Mouse (Mus musculus) ES-E14 (cell line): ENCODE data around the gene E130311K13Rik. TPM values are rescaled to one million over a fixed set of nuclear protein-coding genes. Genes with fewer than 3 reads are reported as not detected.
A peak's percentile ranks its signal among the peaks of the same experiment; 100 is the strongest.

Source experiments
- DNase-seq: peaks from one replicate; pipeline ENCODE4 v3.0.0-alpha.2; 2013; ENCODE audit warnings: low read depth, low spot score
- H3K27ac ChIP-seq: 2 replicates; pipeline ENCODE4 v1.5.1; 2012; ENCODE audit warnings: low read depth, mild to moderate bottlenecking, low read length, moderate library complexity, mixed read lengths; ENCODE audit not compliant: poor library complexity, insufficient read depth, severe bottlenecking
- H3K36me3 ChIP-seq: 2 replicates; pipeline ENCODE4 v1.6.1; 2012; ENCODE audit warnings: mild to moderate bottlenecking, low read length, moderate library complexity, mixed read lengths; ENCODE audit not compliant: control insufficient read depth, poor library complexity, insufficient read depth, severe bottlenecking
- H3K4me1 ChIP-seq, 2 experiments: fragments of 150-350 bp in 1 of 2; sonication (generic) in 1 of 2; 2 replicates each; pipeline ENCODE4 v1.6.1; 2012; ENCODE audit warnings: low read length in 2 of 2, mild to moderate bottlenecking in 1 of 2, mixed read lengths in 1 of 2; ENCODE audit not compliant: control insufficient read depth in 2 of 2, insufficient read depth in 2 of 2, poor library complexity in 1 of 2
- H3K4me3 ChIP-seq, 2 experiments: fragments of 150-350 bp in 1 of 2; sonication (generic) in 1 of 2; 2 replicates each; pipeline ENCODE4 v1.5.1; 2012; ENCODE audit warnings: low read length in 2 of 2, low read depth in 1 of 2, mild to moderate bottlenecking in 1 of 2, mixed read lengths in 1 of 2; ENCODE audit not compliant: insufficient read depth in 1 of 2, poor library complexity in 1 of 2, severe bottlenecking in 1 of 2
- H3K9ac ChIP-seq: 2 replicates; pipeline ENCODE4 v1.6.1; 2012; ENCODE audit warnings: low read depth, mild to moderate bottlenecking, low read length, mixed read lengths; ENCODE audit not compliant: poor library complexity, insufficient read depth, severe bottlenecking
- H3K9me3 ChIP-seq: fragments of 150-350 bp; sonication (generic); 2 replicates; pipeline ENCODE4 v1.6.1; 2012; ENCODE audit warnings: low read depth, mild to moderate bottlenecking, low read length; ENCODE audit not compliant: control insufficient read depth, insufficient read depth
- CHD2 ChIP-seq: IDR thresholded peaks from 2 replicates; pipeline ENCODE4 v1.6.1; 2014; ENCODE audit warnings: mild to moderate bottlenecking, low read depth, low read length, inconsistent platforms
- HCFC1 ChIP-seq: IDR thresholded peaks from 2 replicates; pipeline ENCODE4 v1.6.1; 2012; ENCODE audit warnings: low read length, inconsistent platforms, borderline replicate concordance; ENCODE audit not compliant: insufficient read depth
- MAFK ChIP-seq: IDR thresholded peaks from 2 replicates; pipeline ENCODE4 v1.6.1; 2014; ENCODE audit warnings: mild to moderate bottlenecking, low read depth, low read length, inconsistent platforms; ENCODE audit not compliant: insufficient read depth
- ZC3H11A ChIP-seq: IDR thresholded peaks from 2 replicates; pipeline ENCODE4 v1.6.1; 2012; ENCODE audit warnings: low read depth, mild to moderate bottlenecking, inconsistent platforms, low read length, borderline replicate concordance
- ZNF384 ChIP-seq: IDR thresholded peaks from 2 replicates; pipeline ENCODE4 v1.6.1; 2012; ENCODE audit warnings: low read depth, low read length, inconsistent platforms
- in situ Hi-C, 2 experiments: fragments of 600-800 bp; cut with MboI; formaldehyde crosslinking; loops; one replicate each; pipeline ENCODE4 v1.15.1; 2025; ENCODE audit warnings: low sequenced_read_pairs in 2 of 2, inconsistent platforms in 1 of 2; ENCODE audit not compliant: unreplicated experiment in 2 of 2
- total RNA-seq: library from RNA; depleted of rRNA; stranded (reverse); fragments of 300-350 nt; gene quantifications from 2 replicates; pipeline ENCODE4 v1.2.3, GENCODE M21; 2012; rRNA removed

E130311K13Rik gene
- 3.3 and 3.4 TPM in 2 replicates for total RNA-seq

- peak within 1 kb of the TSS; percentile 96 for H3K9ac ChIP-seq
- no peaks in the 10 kb centered on the region for H3K36me3 ChIP-seq
- in situ Hi-C loops, result no loop called here
- peak; percentile 67 for DNase-seq
- no peak within 1 kb of the TSS for H3K27ac ChIP-seq
- no peaks in the 10 kb centered on the region for H3K4me1 ChIP-seq
- no peaks in the 10 kb centered on the region for H3K9me3 ChIP-seq
- no peak for TF ChIP-seq CHD2
- peak; percentile 74 for TF ChIP-seq ZNF384
- peak; percentile 26; the same call in 1 of the 2 replicates for TF ChIP-seq HCFC1
- H3K4me3 ChIP-seq, result peak within 1 kb of the TSS; percentile 72 to 77
These were observed at the start of gene E130311K13Rik for GRCm38 (mm10) chr3:63928878-63929859. Gene E130311K13Rik (minus strand): TSS chr3:63929472.

- TF ChIP-seq MAFK (no peak), ZC3H11A (no peak), HCFC1 (no peak), ZNF384 (no peak), CHD2 (no peak)
- no peaks in the 10 kb centered on the region for H3K9me3 ChIP-seq
- H3K4me1 ChIP-seq, result peaks cover 0 to 2% of the 10 kb centered on the region in 2 experiments; a peak in 1 of 4 replicates
- no peak overlapping the region for H3K9ac ChIP-seq
- H3K4me3 ChIP-seq, result no peak overlapping the region
- H3K36me3 ChIP-seq, result peaks cover 2% of the 10 kb centered on the region; the same call in 1 of the 2 replicates
- H3K27ac ChIP-seq, result no peak overlapping the region
- in situ Hi-C loops, result loop anchor here (25.0 kb wide), 2 partner anchors 1491 to 1959 kb away; no protein-coding TSS in a partner anchor
- DNase-seq, result no peak
These were observed 48.6 kb upstream of the E130311K13Rik start for GRCm38 (mm10) chr3:63977895-63978294.

GRCm38 (mm10) chr3:63975955-63976908 lies 47.0 kb upstream of the E130311K13Rik start, which contains the start of gene Gmps:
Gene Gmps (plus strand): TSS chr3:63976106.
- H3K9me3 ChIP-seq, result no peaks in the 10 kb centered on the region
- no peak for TF ChIP-seq ZNF384
- no peak for TF ChIP-seq ZC3H11A
- TF ChIP-seq HCFC1, result peak; percentile 21; the same call in 1 of the 2 replicates
- TF ChIP-seq CHD2, result no peak
- TF ChIP-seq MAFK, result no peak
- peak within 1 kb of the TSS; percentile 63 for H3K27ac ChIP-seq
- in situ Hi-C loops, result loop anchor here (25.0 kb wide), 2 partner anchors 1489 to 1961 kb away; no protein-coding TSS in a partner anchor
- DNase-seq, result peak; percentile 88
- peaks cover 0 to 2% of the 10 kb centered on the region in 2 experiments; a peak in 1 of 4 replicates for H3K4me1 ChIP-seq
- peak within 1 kb of the TSS; percentile 86 to 88 for H3K4me3 ChIP-seq
- H3K36me3 ChIP-seq, result peaks cover 2% of the 10 kb centered on the region; the same call in 1 of the 2 replicates
- peak within 1 kb of the TSS; percentile 92 for H3K9ac ChIP-seq

GRCm38 (mm10) chr3:63965929-63966328 lies 36.7 kb upstream of the E130311K13Rik start:
- Histone ChIP-seq H3K9me3 (no peaks in the 10 kb centered on the region), H3K4me1 (peaks cover 0 to 5% of the 10 kb centered on the region in 2 experiments; a peak in 1 of 4 replicates), H3K9ac (no peak overlapping the region), H3K36me3 (no peaks in the 10 kb centered on the region), H3K27ac (no peak overlapping the region), H3K4me3 (no peak overlapping the region)
- no peak for DNase-seq
- in situ Hi-C loops, result no loop called here
- TF ChIP-seq ZC3H11A (no peak), ZNF384 (peak; percentile 75)
